In the genomic region with DNA sequence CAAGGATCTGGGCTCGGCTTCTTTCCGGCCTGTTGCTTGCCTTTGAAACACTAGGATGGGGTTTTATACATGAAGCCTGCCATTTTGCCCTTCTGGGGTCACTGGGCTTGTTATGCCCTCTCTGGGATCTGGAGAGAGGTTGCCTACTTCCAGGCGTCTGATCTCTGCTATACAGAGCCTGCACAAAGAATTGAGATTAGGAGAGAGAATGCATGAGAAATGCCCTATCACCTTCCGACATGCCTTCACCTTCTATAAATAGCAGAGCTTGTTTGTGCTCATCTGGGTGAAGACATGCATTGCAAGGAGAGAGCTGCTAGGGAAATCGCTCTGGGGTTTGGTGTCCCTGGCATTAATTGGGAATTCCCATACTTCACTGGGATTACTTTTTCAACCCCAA, we compare ENCODE assay signal across 17 mouse cellular contexts.
"Had no signal": no experiment of that assay in that cellular context is flagged by ENCODE, and none has a peak within 500 bp of the region (broad histone marks: within the 10 kb centered on the region; RNA-seq: fewer than 3 reads in every experiment).

No protein-coding gene starts in this region.

- H3K27ac ChIP-seq: limb, embryonic 12.5 days; limb, embryonic 15.5 days; liver, embryonic 14.5 days; macrophage; midbrain, embryonic 12.5 days; midbrain, embryonic 15.5 days; neural tube, embryonic 12.5 days; neural tube, embryonic 15.5 days had no signal

- H3K4me1 ChIP-seq: limb, embryonic 12.5 days; limb, embryonic 15.5 days; midbrain, embryonic 12.5 days; midbrain, embryonic 15.5 days; neural tube, embryonic 12.5 days; neural tube, embryonic 15.5 days had no signal

- H3K9ac ChIP-seq: limb, embryonic 12.5 days; limb, embryonic 15.5 days; liver, embryonic 14.5 days; liver, postnatal 0 days; lung, embryonic 14.5 days; midbrain, embryonic 12.5 days; midbrain, embryonic 15.5 days; neural tube, embryonic 12.5 days; neural tube, embryonic 15.5 days had no signal

- H3K4me3 ChIP-seq: limb, embryonic 12.5 days; limb, embryonic 15.5 days; midbrain, embryonic 12.5 days; midbrain, embryonic 15.5 days; neural tube, embryonic 12.5 days; neural tube, embryonic 15.5 days had no signal

- DNase-seq: kidney, postnatal 14 days; kidney, postnatal 4 days; left cerebral cortex, postnatal 4 days; liver, postnatal 0 days; lung, embryonic 14.5 days; thymus, adult 18-20 months; thymus, postnatal 36 days had no signal

- H3K36me3 ChIP-seq: limb, embryonic 12.5 days; limb, embryonic 15.5 days; midbrain, embryonic 12.5 days; midbrain, embryonic 15.5 days; neural tube, embryonic 12.5 days; neural tube, embryonic 15.5 days had no signal

- H3K27me3 ChIP-seq: neural tube, embryonic 12.5 days had no signal

- H3K4me2 ChIP-seq: limb, embryonic 12.5 days; limb, embryonic 15.5 days; liver, embryonic 11.5 days; lung, embryonic 14.5 days; midbrain, embryonic 12.5 days; midbrain, embryonic 15.5 days; neural tube, embryonic 12.5 days; neural tube, embryonic 15.5 days had no signal

- ATAC-seq: liver, postnatal 0 days; lung, postnatal 0 days; midbrain, embryonic 15.5 days had no signal

- H3K9me3 ChIP-seq: limb, embryonic 12.5 days; limb, embryonic 15.5 days; midbrain, embryonic 12.5 days; midbrain, embryonic 15.5 days; neural tube, embryonic 12.5 days; neural tube, embryonic 15.5 days had no signal
